Mouse (Mus musculus) E14TG2a.4 (cell line): ENCODE measurements at regions not wholly inside any gene's neighbourhood (a gene's known extent, or its start where the extent isn't known, plus 50 kb on each side); places are given as distances from the start of the nearest gene placed in this dataset.

Source experiments
- CTCF ChIP-seq: conservative IDR thresholded peaks from 2 replicates; pipeline ENCODE4 v1.5.1; 2014; ENCODE audit warnings: low read length
- NANOG ChIP-seq: IDR thresholded peaks from 2 replicates; pipeline ENCODE4 v1.6.1; 2014; ENCODE audit warnings: borderline replicate concordance, low read length, mixed read lengths
- POU5F1 ChIP-seq: IDR thresholded peaks from 2 replicates; pipeline ENCODE4 v1.6.1; 2014; ENCODE audit warnings: low read length, borderline replicate concordance

- no peak for TF ChIP-seq CTCF
- TF ChIP-seq NANOG, result no peak
- no peak for TF ChIP-seq POU5F1
These were observed 211.4 kb upstream of the Pou3f2 start for GRCm38 (mm10) chr4:22699561-22699960.
